Mouse (Mus musculus): ENCODE measurements around the gene Bmp2k. TPM values are rescaled to one million over a fixed set of nuclear protein-coding genes. Genes with fewer than 3 reads are reported as not detected.

The Bmp2k gene
- polyA plus RNA-seq, 1 experiment from 2014 or later: 31.1 TPM

- 76% methylated on average over 8 of the region's 8 CpGs for WGBS
- H3K4me3 ChIP-seq (ENCODE audit: low read depth, low read length): no peak overlapping the region
- H3K4me1 ChIP-seq (replicated peaks; ENCODE audit: control insufficient read depth, insufficient read depth, low read length): peaks cover 11% of the 10 kb centered on the region; the same call in 1 of the 2 replicates
- no peak for DNase-seq (ENCODE audit: low spot score)
- H3K9ac ChIP-seq (ENCODE audit: low read depth, low read length): no peak overlapping the region
- ATAC-seq (replicated peaks; ENCODE audit: low FRiP score): no peak
- H3K36me3 ChIP-seq (ENCODE audit: control insufficient read depth, insufficient read depth, low read length): no peaks in the 10 kb centered on the region
- H3K4me2 ChIP-seq: no peak overlapping the region
- no peaks in the 10 kb centered on the region for H3K9me3 ChIP-seq (ENCODE audit: control insufficient read depth, low read length)
- H3K27ac ChIP-seq (ENCODE audit: low read depth, low read length): no peak overlapping the region
- no peaks in the 10 kb centered on the region for H3K27me3 ChIP-seq (replicated peaks; ENCODE audit: control insufficient read depth, insufficient read depth, low read length)
Observed at GRCm38 (mm10) chr5:96993057-96993456, 4.4 kb upstream of the Bmp2k start.

DNA sequence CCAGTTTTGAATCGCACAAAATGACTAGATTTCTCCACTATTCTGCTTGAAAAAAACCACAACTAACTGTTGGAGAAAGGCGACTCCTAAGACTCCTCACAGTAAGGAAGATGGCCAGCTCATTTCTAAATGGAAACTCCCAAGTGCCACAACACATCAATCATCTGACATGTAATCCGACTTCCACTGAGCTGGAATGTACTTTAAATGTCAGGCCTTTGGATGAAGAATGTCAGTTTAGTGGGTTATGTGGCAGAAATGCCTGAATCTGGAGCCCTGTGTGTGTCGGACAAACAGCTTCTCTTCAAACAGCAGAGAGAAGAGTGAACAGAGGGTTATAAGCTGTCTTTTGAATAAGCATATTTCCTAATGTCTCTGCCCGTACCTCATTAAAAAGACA lies 1.7 kb upstream of the Bmp2k start:
- no peak for DNase-seq (ENCODE audit: low spot score)
- Histone ChIP-seq H3K4me2 (peak overlapping the region; percentile 87), H3K27ac (ENCODE audit: low read depth, low read length) (no peak overlapping the region; the same call in 1 of the 2 replicates)

GRCm38 (mm10) chr5:96996401-96997309 lies 834 bp upstream of the Bmp2k start:
- Histone ChIP-seq H3K27ac (ENCODE audit: low read depth, low read length) (peak overlapping the region; percentile 94), H3K4me2 (peak overlapping the region; percentile 87), H3K9ac (ENCODE audit: low read depth, low read length) (peak overlapping the region; percentile 90), H3K27me3 (replicated peaks; ENCODE audit: control insufficient read depth, insufficient read depth, low read length) (no peaks in the 10 kb centered on the region), H3K9me3 (ENCODE audit: control insufficient read depth, low read length) (no peaks in the 10 kb centered on the region), H3K4me3 (ENCODE audit: low read depth, low read length) (peak overlapping the region; percentile 90), H3K4me1 (replicated peaks; ENCODE audit: control insufficient read depth, insufficient read depth, low read length) (peaks cover 32% of the 10 kb centered on the region), H3K36me3 (ENCODE audit: control insufficient read depth, insufficient read depth, low read length) (0 out of 2 replicates have a peak, but pooled peaks cover 3% of the 10 kb centered on the region)
- ATAC-seq (replicated peaks; ENCODE audit: low FRiP score) (peak; percentile 12), DNase-seq (ENCODE audit: low spot score) (no peak)
- 15% methylated on average over 39 of the region's 39 CpGs for WGBS

More for the DNA sequence above, 1.7 kb upstream of the Bmp2k start:
- H3K4me3 ChIP-seq (ENCODE audit: low read depth, low read length): no peak overlapping the region
- ATAC-seq (replicated peaks; ENCODE audit: low FRiP score): no peak
- H3K9me3 ChIP-seq (ENCODE audit: control insufficient read depth, low read length): no peaks in the 10 kb centered on the region
- H3K36me3 ChIP-seq (ENCODE audit: control insufficient read depth, insufficient read depth, low read length): no peaks in the 10 kb centered on the region
- peaks cover 25% of the 10 kb centered on the region for H3K4me1 ChIP-seq (replicated peaks; ENCODE audit: control insufficient read depth, insufficient read depth, low read length)
- no peaks in the 10 kb centered on the region for H3K27me3 ChIP-seq (replicated peaks; ENCODE audit: control insufficient read depth, insufficient read depth, low read length)
- H3K9ac ChIP-seq (ENCODE audit: low read depth, low read length): no peak overlapping the region
- WGBS: 72% methylated on average over 5 of the region's 5 CpGs

DNA sequence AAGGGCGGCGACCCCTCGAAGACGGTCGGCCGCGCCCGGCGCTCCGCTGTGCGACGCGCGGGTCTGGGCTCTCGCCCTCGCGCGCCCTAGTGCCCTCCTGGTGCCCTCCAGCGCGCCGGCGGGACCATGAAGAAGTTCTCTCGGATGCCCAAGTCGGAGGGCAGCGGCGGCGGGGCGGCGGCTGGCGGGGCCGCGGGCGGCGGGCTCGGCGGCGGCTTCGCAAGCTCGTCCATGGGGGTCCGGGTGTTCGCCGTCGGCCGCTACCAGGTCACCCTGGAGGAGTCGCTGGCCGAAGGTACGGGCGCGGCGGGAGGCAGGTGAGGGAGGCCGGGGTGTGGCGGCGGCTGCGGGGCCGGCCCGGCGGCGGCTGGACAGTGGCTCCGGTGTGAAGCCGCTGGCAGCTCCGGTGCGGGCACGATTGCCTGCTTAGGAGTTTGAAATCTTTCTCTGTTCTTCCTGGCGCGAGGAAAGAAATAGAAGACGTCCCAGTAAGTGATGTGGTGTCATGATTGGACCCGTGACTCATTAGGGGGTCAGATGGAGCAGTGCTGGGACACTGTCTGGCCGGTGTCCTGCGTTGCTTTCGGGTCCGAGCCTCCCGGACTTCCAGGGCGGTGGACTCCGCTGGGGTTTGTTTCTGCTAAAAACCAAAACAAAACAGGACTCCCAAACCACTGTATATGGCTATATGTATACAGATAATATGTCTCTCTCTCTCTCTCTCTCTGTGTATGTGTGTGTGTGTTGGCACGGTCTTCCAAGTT lies 495 bp downstream of the Bmp2k start:
- Histone ChIP-seq H3K27ac (ENCODE audit: low read depth, low read length) (peak overlapping the region; percentile 94), H3K9ac (ENCODE audit: low read depth, low read length) (peak overlapping the region; percentile 90), H3K9me3 (ENCODE audit: control insufficient read depth, low read length) (no peaks in the 10 kb centered on the region), H3K36me3 (ENCODE audit: control insufficient read depth, insufficient read depth, low read length) (0 out of 2 replicates have a peak, but pooled peaks cover 3% of the 10 kb centered on the region), H3K4me2 (peak overlapping the region; percentile 87), H3K27me3 (replicated peaks; ENCODE audit: control insufficient read depth, insufficient read depth, low read length) (no peaks in the 10 kb centered on the region), H3K4me3 (ENCODE audit: low read depth, low read length) (peak overlapping the region; percentile 90), H3K4me1 (replicated peaks; ENCODE audit: control insufficient read depth, insufficient read depth, low read length) (peaks cover 43% of the 10 kb centered on the region)
- WGBS: under 1% methylated on average over 62 of the region's 75 CpGs
- peak; percentile 71 for DNase-seq (ENCODE audit: low spot score)
- peak; percentile 24 for ATAC-seq (replicated peaks; ENCODE audit: low FRiP score)

- H3K4me3 ChIP-seq (ENCODE audit: low read depth, low read length): peak overlapping the region; percentile 90
- WGBS: 7% methylated on average over 6 of the region's 6 CpGs
- H3K4me1 ChIP-seq (replicated peaks; ENCODE audit: control insufficient read depth, insufficient read depth, low read length): peaks cover 43% of the 10 kb centered on the region
- H3K36me3 ChIP-seq (ENCODE audit: control insufficient read depth, insufficient read depth, low read length): 0 out of 2 replicates have a peak, but pooled peaks cover 3% of the 10 kb centered on the region
- H3K9me3 ChIP-seq (ENCODE audit: control insufficient read depth, low read length): no peaks in the 10 kb centered on the region
- peak overlapping the region; percentile 87 for H3K4me2 ChIP-seq
- peak overlapping the region; percentile 94 for H3K27ac ChIP-seq (ENCODE audit: low read depth, low read length)
- ATAC-seq (replicated peaks; ENCODE audit: low FRiP score) (no peak), DNase-seq (ENCODE audit: low spot score) (no peak)
- H3K9ac ChIP-seq (ENCODE audit: low read depth, low read length): peak overlapping the region; percentile 90
- no peaks in the 10 kb centered on the region for H3K27me3 ChIP-seq (replicated peaks; ENCODE audit: control insufficient read depth, insufficient read depth, low read length)
Observed at GRCm38 (mm10) chr5:96998566-96998907, 1.0 kb downstream of the Bmp2k start.

- H3K27me3 ChIP-seq (replicated peaks; ENCODE audit: control insufficient read depth, insufficient read depth, low read length): no peaks in the 10 kb centered on the region
- H3K36me3 ChIP-seq (ENCODE audit: control insufficient read depth, insufficient read depth, low read length): 0 out of 2 replicates have a peak, but pooled peaks cover 3% of the 10 kb centered on the region
- peak overlapping the region; percentile 62 for H3K9ac ChIP-seq (ENCODE audit: low read depth, low read length)
- no peak for ATAC-seq (replicated peaks; ENCODE audit: low FRiP score)
- WGBS: 57% methylated on average over 7 of the region's 7 CpGs
- DNase-seq (ENCODE audit: low spot score): no peak
- H3K4me3 ChIP-seq (ENCODE audit: low read depth, low read length): peak overlapping the region; percentile 90
- peak overlapping the region; percentile 87 for H3K4me2 ChIP-seq
- H3K9me3 ChIP-seq (ENCODE audit: control insufficient read depth, low read length): no peaks in the 10 kb centered on the region
- peaks cover 53% of the 10 kb centered on the region for H3K4me1 ChIP-seq (replicated peaks; ENCODE audit: control insufficient read depth, insufficient read depth, low read length)
- H3K27ac ChIP-seq (ENCODE audit: low read depth, low read length): peak overlapping the region; percentile 53; the same call in 1 of the 2 replicates
Observed at GRCm38 (mm10) chr5:96999601-97000000, 2.1 kb downstream of the Bmp2k start.

GRCm38 (mm10) chr5:97000524-97000923 lies 3.0 kb downstream of the Bmp2k start:
- Histone ChIP-seq H3K9me3 (ENCODE audit: control insufficient read depth, low read length) (no peaks in the 10 kb centered on the region), H3K9ac (ENCODE audit: low read depth, low read length) (peak overlapping the region; percentile 62), H3K4me3 (ENCODE audit: low read depth, low read length) (peak overlapping the region; percentile 90), H3K4me2 (peak overlapping the region; percentile 87), H3K4me1 (replicated peaks; ENCODE audit: control insufficient read depth, insufficient read depth, low read length) (peaks cover 62% of the 10 kb centered on the region), H3K27me3 (replicated peaks; ENCODE audit: control insufficient read depth, insufficient read depth, low read length) (no peaks in the 10 kb centered on the region), H3K27ac (ENCODE audit: low read depth, low read length) (no peak overlapping the region; the same call in 1 of the 2 replicates), H3K36me3 (ENCODE audit: control insufficient read depth, insufficient read depth, low read length) (0 out of 2 replicates have a peak, but pooled peaks cover 3% of the 10 kb centered on the region)
- 77% methylated on average over 5 of the region's 5 CpGs for WGBS
- DNase-seq (ENCODE audit: low spot score) (no peak), ATAC-seq (replicated peaks; ENCODE audit: low FRiP score) (no peak)

DNA sequence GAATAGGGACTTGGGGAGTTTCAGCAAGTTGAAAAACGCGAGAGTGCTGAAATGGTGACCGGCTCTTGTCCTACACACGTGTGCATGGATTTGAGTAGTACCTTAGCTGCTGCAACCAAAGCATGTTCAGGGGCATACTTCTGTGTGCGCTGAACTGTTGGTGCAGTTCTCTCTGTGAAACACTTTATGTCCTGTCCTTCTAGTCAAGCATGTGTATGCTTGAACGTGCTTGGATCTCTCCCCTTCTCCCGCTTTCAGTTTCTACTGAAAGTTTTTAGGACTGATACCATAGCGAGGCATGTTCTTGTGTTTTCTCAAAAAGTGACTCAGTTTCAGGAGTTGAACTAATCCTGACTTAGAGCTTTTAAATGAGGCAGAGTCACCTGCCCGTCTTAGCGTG lies 3.7 kb downstream of the Bmp2k start:
- Histone ChIP-seq H3K4me2 (peak overlapping the region; percentile 87), H3K4me3 (ENCODE audit: low read depth, low read length) (peak overlapping the region; percentile 90), H3K9ac (ENCODE audit: low read depth, low read length) (peak overlapping the region; percentile 26), H3K4me1 (replicated peaks; ENCODE audit: control insufficient read depth, insufficient read depth, low read length) (peaks cover 66% of the 10 kb centered on the region), H3K9me3 (ENCODE audit: control insufficient read depth, low read length) (no peaks in the 10 kb centered on the region), H3K27me3 (replicated peaks; ENCODE audit: control insufficient read depth, insufficient read depth, low read length) (no peaks in the 10 kb centered on the region), H3K27ac (ENCODE audit: low read depth, low read length) (no peak overlapping the region), H3K36me3 (ENCODE audit: control insufficient read depth, insufficient read depth, low read length) (0 out of 2 replicates have a peak, but pooled peaks cover 3% of the 10 kb centered on the region)
- DNase-seq (ENCODE audit: low spot score) (no peak), ATAC-seq (replicated peaks; ENCODE audit: low FRiP score) (no peak)
- WGBS: 89% methylated on average over 10 of the region's 10 CpGs
